In the genomic region with DNA sequence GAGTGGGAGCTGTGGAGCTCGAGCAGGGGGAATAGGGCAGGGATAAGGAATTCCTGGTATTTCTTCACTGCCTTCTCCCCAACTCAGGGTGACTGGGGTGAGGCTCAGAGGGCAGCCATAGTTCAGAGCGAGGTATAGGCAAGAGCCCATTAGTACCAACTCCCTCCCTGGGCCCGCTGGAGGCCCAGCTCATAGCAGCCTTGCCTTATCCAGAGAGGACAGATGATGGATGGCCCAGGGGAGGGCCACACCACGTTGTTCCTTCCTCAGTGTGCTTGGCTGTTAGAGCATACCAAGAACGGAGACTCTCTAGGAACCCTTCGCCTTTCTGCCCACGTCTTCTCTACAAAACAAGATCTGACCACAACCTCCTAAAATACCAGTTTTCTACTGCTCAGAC, we compare ENCODE assay signal across 29 mouse cellular contexts. TPM values are rescaled to one million over a fixed set of nuclear protein-coding genes. Genes with fewer than 3 reads are reported as not detected.
DNase-seq lines count a peak whose midpoint lies in the region; ATAC-seq and TF ChIP-seq lines count a peak whose summit lies in the region.
"Had no signal": no experiment of that assay in that cellular context is flagged by ENCODE, and none has a peak within 500 bp of the region (broad histone marks: within the 10 kb centered on the region; RNA-seq: fewer than 3 reads in every experiment).

No protein-coding gene starts in this region.

- no peaks in the 10 kb centered on the region for H3K36me3 ChIP-seq in kidney, postnatal 0 days (ENCODE audit: insufficient read depth, low read length)
- no peaks in the 10 kb centered on the region for H3K36me3 ChIP-seq in limb, embryonic 13.5 days
- H3K36me3 ChIP-seq: embryonic facial prominence, embryonic 13.5 days; forebrain, embryonic 12.5 days; limb, embryonic 15.5 days; midbrain, embryonic 15.5 days; neural tube, embryonic 13.5 days had no signal

- H3K4me1 ChIP-seq in kidney, postnatal 0 days (replicated peaks; ENCODE audit: insufficient read depth, low read length): peaks cover 43% of the 10 kb centered on the region
- H3K4me1 ChIP-seq in limb, embryonic 13.5 days: peaks cover 25% of the 10 kb centered on the region
- H3K4me1 ChIP-seq: embryonic facial prominence, embryonic 13.5 days; midbrain, embryonic 15.5 days had no signal

- no peak for ATAC-seq in kidney, postnatal 0 days (replicated peaks; ENCODE audit: low FRiP score, low read depth)
- peak; percentile 53; the same call in 1 of the 2 replicates for ATAC-seq in common myeloid progenitor, adult 5-6 weeks (replicated peaks; ENCODE audit: low read depth, poor library complexity, severe bottlenecking)
- no peak for ATAC-seq in limb, embryonic 13.5 days (ENCODE audit: low FRiP score, low read depth)
- ATAC-seq: activated CD4-positive, CD25-positive, alpha-beta regulatory T cell, adult 4 months; midbrain, embryonic 15.5 days had no signal

- no peak overlapping the region for H3K4me2 ChIP-seq in kidney, postnatal 0 days (ENCODE audit: low read length)
- no peak overlapping the region for H3K4me2 ChIP-seq in limb, embryonic 13.5 days (replicated peaks)
- H3K4me2 ChIP-seq: embryonic facial prominence, embryonic 13.5 days; forebrain, embryonic 12.5 days; heart, embryonic 11.5 days; hindbrain, embryonic 14.5 days; limb, embryonic 15.5 days; midbrain, embryonic 15.5 days; neural tube, embryonic 13.5 days had no signal

- no peak for DNase-seq in kidney, postnatal 0 days (ENCODE audit: low spot score)
- DNase-seq in kidney, postnatal 36 days: no peak
- peak; percentile 9 for DNase-seq in 3T3-L1 (ENCODE audit: low read depth, low spot score)
- DNase-seq in left cerebral cortex, postnatal 10 days (ENCODE audit: extremely low spot score in 1 of 2, low spot score in 2 of 2): no peak
- no peak for DNase-seq in frontal cortex, postnatal 10 days (ENCODE audit: low spot score in 2 of 2)
- DNase-seq in cerebellum, postnatal 14 days: no peak
- DNase-seq: adrenal gland, postnatal 14 days; cerebellum, adult 8-10 months; gastrocnemius, postnatal 10 days; heart, adult 11 months; kidney, adult 2 months; kidney, postnatal 25 days; layer of hippocampus, postnatal 36 days; lung, postnatal 14 days; retina, postnatal 1 day; right cerebral cortex, postnatal 25 days; spleen, adult 18-20 months had no signal

- WGBS in kidney, postnatal 0 days: 25% methylated on average over 7 of the region's 7 CpGs
- WGBS in limb, embryonic 13.5 days: 51% methylated on average over 7 of the region's 7 CpGs

- TF ChIP-seq CTCF in kidney, postnatal 0 days (IDR thresholded peaks at IDR 0.05; ENCODE audit: low read depth): no peak

- intact Hi-C loops in left cerebral cortex, postnatal 10 days (cut with DNase I): loop anchor here (5.0 to 10.0 kb wide), 2 partner anchors 38 to 81 kb away; no protein-coding TSS in a partner anchor

- no peak overlapping the region for H3K4me3 ChIP-seq in kidney, postnatal 0 days (replicated peaks; ENCODE audit: low read depth, low read length)
- H3K4me3 ChIP-seq in limb, embryonic 13.5 days: no peak overlapping the region
- H3K4me3 ChIP-seq: embryonic facial prominence, embryonic 13.5 days; erythroblast, embryonic 14.5 days; forebrain, embryonic 12.5 days; limb, embryonic 15.5 days; midbrain, embryonic 15.5 days; myocyte; neural tube, embryonic 13.5 days had no signal

- no peaks in the 10 kb centered on the region for H3K9me3 ChIP-seq in kidney, postnatal 0 days (replicated peaks; ENCODE audit: low read length)
- no peaks in the 10 kb centered on the region for H3K9me3 ChIP-seq in limb, embryonic 13.5 days
- H3K9me3 ChIP-seq: embryonic facial prominence, embryonic 13.5 days; forebrain, embryonic 12.5 days; limb, embryonic 15.5 days; midbrain, embryonic 15.5 days; neural tube, embryonic 13.5 days had no signal

- H3K27ac ChIP-seq in kidney, postnatal 0 days: peak overlapping the region; percentile 15; the same call in 1 of the 2 replicates
- H3K27ac ChIP-seq in limb, embryonic 13.5 days: peak overlapping the region; percentile 15; the same call in 1 of the 2 replicates
- H3K27ac ChIP-seq: embryonic facial prominence, embryonic 13.5 days; forebrain, embryonic 12.5 days; hindbrain, embryonic 14.5 days; limb, embryonic 15.5 days; midbrain, embryonic 15.5 days; neural tube, embryonic 13.5 days had no signal

- H3K27me3 ChIP-seq in kidney, postnatal 0 days (ENCODE audit: insufficient read depth, low read length): no peaks in the 10 kb centered on the region
- H3K27me3 ChIP-seq in limb, embryonic 13.5 days: no peaks in the 10 kb centered on the region
- H3K27me3 ChIP-seq: embryonic facial prominence, embryonic 13.5 days; forebrain, embryonic 12.5 days; limb, embryonic 15.5 days; midbrain, embryonic 15.5 days; neural tube, embryonic 13.5 days had no signal

- no peak overlapping the region for H3K9ac ChIP-seq in kidney, postnatal 0 days (ENCODE audit: low read depth, low read length)
- no peak overlapping the region; the same call in 1 of the 2 replicates for H3K9ac ChIP-seq in limb, embryonic 13.5 days
- H3K9ac ChIP-seq: embryonic facial prominence, embryonic 13.5 days; forebrain, embryonic 12.5 days; hindbrain, embryonic 14.5 days; limb, embryonic 15.5 days; midbrain, embryonic 15.5 days; neural tube, embryonic 13.5 days had no signal

RNA-seq across cellular contexts. Expression of gene Saysd1, which starts 15.9 kb away (rescaled TPM):
- polyA plus RNA-seq in kidney, postnatal 0 days (2015; fragmentation: Nextera tagmentation; extraction: Ambion mirVana): 18.1 and 19.3 TPM in 2 replicates
- total RNA-seq in common myeloid progenitor, adult 5-6 weeks (2017): 2.1 and 2.2 TPM in 2 replicates
- 11.7 and 13.2 TPM in 2 replicates for polyA plus RNA-seq in limb, embryonic 13.5 days (2015; fragmentation: Nextera tagmentation; extraction: Ambion mirVana)
- 1 to 10 TPM; 4.6 to 4.8 TPM for total RNA-seq in left cerebral cortex, postnatal 10 days (2021)

RNA-seq across cellular contexts. Expression of gene Kcnk5, which starts 27.4 kb away (rescaled TPM):
- 12.0 and 14.8 TPM in 2 replicates for polyA plus RNA-seq in kidney, postnatal 0 days (2015; fragmentation: Nextera tagmentation; extraction: Ambion mirVana)
- 11.4 and 13.9 TPM in 2 replicates for total RNA-seq in common myeloid progenitor, adult 5-6 weeks (2017)
- 5.7 and 6.4 TPM in 2 replicates for polyA plus RNA-seq in limb, embryonic 13.5 days (2015; fragmentation: Nextera tagmentation; extraction: Ambion mirVana)
- under 1 TPM; 0.34 to 0.36 TPM for total RNA-seq in left cerebral cortex, postnatal 10 days (2021)
